Mouse (Mus musculus): ENCODE results near the gene Atf2.
"Not testable (repeated sequence)": the region's sequence is repeated elsewhere in the genome, so short reads cannot be mapped to it uniquely, and the experiment has no call there.

The Atf2 gene

DNA sequence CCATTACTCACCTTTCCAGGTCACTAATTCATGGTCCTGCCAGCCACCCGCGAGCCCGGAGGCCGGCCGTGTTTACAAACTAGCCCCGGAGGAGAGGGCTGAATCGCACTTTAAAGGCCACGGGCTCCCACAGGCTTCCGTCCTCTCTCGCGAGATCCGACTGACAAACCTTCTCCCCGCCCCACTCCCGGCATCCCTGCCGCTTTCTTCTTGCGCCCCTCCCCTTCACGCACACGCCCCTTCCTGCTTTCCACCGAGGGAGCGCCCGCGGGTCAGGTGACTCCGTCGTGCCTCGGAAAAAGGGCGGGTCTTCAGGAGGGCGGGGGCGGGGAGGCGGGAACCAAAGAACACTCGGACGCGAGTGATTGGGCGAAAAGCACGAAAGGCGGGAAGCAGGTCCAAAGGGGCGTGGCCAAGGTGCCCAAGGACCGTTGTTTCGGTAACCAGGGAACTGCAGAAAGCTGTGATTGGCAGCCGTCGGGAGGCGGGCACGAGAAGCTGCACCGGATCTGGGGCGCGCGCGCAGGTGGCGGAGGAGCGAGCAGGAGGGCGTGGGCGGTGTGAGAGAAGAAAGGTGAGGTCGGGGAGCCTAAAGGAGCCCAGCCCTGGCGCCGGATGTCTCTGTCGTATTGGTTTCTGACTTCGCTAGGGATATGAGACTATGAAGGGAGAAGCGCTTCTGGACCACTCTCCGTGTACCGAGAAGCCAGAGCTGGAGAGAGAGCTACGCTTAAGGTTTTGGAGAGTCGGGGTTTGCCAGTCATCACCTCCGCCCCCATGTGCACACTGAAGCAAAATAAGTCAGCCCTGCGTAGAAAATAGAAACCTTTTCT, at the start of gene Atf2:
Atf2 (minus strand) TSS at position 176 of the 833 bp plus-strand sequence.
- peak; percentile 99 for DNase-seq (ENCODE audit: low read depth, low spot score)

DNA sequence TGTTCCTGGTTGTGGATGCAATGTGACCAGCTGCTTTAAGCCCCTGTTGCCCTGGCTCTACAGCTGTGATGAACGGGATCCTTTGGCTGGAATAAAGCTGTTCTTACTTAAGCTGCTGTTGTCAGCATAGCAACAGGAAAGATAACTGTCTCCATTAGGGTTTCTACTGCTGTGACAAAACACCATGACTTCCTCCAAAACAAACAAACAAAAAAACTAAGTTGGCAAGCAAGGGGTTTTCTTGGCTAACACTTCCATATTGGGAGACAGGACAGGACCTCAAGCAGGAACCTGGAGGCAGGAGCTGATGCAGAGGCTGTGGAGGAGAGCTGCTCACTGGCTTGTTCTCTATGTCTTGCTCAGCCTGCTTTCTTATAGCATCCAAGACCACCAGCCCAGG, 48.8 kb upstream of the Atf2 start:
- DNase-seq (ENCODE audit: low read depth, low spot score), result no peak

DNA sequence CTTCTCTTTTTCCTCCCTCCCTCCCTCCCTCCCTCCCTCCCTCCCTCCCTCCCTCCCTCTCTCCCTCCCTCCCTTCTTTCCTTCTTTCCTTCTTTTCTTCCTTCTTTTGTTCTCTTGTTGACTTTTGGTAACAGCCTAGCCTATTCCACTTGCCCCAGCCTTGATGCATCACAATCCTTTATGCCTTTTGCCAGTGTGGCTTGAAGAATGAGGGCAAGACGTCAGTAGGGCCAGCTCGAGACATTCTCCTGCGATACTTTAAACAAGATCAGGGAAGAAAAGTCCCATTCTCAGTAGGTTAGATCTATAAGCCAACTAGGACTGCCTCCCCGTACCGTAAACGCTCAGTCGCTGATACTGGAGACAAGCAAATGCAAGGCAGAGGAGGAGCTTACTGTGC, 48.0 kb upstream of the Atf2 start:
- no peak for DNase-seq (ENCODE audit: low read depth, low spot score)

DNA sequence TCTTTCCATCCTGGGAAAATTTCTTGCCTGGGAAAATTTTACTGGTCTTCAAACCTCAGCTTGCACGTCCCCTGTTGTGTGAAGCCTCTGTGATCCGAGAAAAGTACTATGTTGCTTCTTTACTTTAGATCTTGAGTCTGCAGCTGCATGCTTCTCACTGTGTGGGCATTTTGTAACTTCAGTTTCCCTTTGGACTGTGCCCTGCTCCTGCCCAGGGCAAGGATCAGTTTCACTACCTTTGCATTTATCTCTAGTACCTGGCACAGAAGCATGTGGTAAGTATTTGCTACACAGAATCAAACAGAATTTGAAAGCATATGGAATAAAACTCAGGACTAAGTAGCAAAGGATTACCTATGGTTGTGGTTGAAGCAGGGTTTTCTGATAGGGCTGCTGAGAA, 46.5 kb upstream of the Atf2 start:
- no peak for DNase-seq (ENCODE audit: low read depth, low spot score)

DNA sequence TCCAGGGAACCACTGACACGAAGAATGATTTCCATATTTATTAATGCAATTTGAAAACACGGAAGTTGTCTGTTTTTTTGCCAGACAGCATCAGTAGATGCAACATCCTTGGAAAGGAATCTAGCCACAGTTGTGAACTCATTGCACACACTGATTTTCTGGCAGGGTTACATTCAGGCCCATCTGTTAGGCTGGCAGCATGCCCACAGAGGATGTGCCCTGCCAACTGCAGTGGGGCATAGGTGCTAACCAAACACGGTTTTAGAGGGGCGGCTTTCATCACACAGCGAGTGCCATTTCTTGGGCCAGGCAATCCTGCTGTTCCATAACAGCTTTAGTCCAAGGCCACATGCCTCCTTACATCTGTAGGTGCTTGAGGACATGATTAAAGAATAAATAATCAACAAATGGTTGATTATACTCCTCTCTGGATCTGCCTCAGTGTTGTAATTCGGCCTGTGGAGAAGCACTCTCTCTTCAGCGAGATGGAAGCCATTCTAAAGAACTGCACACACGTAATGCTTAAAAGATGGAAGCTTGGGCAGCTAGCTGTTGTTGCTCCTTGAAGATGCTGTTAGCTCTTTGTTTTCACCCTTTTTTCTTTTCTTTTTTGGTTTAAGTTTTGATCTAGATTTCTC, 40.4 kb upstream of the Atf2 start:
- DNase-seq (ENCODE audit: low read depth, low spot score), result no peak

DNA sequence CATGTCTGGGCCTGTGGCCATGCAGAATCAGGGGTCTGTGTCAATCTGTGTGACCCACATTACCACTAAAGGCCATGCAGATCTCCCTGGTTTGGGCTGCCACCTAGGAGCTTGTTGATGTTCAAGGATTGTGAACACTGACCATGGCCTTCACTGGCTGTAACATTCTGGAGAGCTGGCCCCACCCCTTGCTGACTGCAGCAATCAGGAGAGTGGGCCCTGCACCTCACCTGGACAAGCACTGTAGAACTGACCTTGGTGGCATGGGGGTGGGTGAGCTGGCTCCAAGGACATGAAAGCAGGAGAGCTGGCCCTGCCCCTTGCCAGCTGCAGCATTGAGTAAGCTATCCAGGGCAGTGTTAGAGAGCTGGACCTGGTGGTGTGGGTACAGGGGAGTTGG, 35.3 kb upstream of the Atf2 start:
- DNase-seq (ENCODE audit: low read depth, low spot score), result no peak

DNA sequence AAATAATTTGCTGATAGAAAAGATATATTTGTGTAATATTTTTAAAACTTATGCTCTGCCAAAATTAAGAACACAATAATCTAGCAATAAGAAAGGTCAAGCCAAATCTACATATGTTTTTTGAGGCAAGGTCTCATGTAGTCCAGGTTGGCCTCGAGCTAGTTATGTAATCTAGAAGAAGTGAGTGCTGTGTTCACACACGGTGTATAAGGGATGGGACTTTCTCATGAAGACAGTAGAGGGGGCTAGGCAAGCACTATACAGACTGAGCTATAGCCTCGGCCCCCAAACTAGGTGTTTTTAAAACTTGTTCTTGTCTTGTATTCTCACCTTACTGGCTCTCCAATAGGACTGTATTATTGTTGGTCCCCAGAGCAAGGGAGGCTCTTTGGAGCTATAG, 33.1 kb upstream of the Atf2 start:
- no peak for DNase-seq (ENCODE audit: low read depth, low spot score)

DNA sequence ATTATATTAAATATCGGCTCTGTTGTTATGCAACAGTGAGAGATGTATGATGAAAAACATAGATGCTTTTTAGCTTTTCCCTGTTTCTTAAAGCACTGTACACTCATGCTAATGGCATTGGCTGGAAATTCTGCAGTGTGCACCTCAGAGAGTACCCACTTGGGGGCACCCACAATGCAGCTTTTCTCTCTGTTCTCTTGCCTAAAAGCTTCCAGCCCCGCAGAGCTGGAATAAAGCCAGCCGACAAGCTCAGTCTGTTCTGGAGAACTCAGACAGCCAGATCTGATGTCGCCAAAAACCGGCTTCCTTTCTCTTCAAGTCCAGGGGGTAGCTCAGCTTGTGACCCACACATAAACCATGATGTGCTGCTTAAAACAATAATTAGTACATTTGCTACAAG, 32.6 kb upstream of the Atf2 start:
- peak; percentile 56 for DNase-seq (ENCODE audit: low read depth, low spot score)

DNA sequence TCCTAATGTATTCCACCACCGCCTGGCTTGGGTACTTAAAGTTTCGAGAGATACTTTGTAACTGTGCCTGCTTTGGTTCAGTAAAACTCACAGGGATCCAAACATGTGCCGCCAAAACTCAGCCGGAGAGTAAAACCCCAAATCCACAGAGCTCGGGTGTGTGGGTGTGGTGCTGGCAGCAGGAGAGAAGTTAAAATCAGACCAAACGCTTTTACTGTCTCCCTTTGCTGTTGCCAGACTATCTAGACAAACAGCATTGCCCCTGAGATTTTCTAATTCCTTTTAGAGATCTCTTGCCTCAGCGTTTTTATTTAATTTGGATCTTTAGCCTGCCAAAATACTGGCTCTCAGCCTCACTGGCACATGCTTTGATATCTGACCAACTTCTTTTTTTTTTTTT, 27.2 kb upstream of the Atf2 start:
- no peak for DNase-seq (ENCODE audit: low read depth, low spot score)

DNA sequence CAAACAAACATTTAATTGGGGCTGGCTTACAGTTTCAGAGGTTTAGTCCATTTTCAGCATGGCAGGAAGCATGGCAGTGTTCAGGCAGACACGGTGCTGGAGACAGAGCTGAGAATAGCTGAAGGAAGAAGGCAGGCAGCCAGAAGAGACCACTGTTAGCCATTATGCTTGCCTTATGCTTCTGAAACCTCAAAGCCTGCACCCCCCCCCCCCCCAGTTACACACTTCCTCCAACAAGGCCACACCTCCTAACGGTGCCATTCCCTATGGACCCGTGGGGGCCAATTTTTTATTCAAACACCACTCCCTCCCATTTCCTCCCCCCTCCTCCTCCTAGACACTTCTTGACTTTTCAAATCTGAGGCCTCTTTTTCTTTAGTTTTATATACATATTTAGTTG, 19.8 kb upstream of the Atf2 start:
- DNase-seq (ENCODE audit: low read depth, low spot score), result no peak

DNA sequence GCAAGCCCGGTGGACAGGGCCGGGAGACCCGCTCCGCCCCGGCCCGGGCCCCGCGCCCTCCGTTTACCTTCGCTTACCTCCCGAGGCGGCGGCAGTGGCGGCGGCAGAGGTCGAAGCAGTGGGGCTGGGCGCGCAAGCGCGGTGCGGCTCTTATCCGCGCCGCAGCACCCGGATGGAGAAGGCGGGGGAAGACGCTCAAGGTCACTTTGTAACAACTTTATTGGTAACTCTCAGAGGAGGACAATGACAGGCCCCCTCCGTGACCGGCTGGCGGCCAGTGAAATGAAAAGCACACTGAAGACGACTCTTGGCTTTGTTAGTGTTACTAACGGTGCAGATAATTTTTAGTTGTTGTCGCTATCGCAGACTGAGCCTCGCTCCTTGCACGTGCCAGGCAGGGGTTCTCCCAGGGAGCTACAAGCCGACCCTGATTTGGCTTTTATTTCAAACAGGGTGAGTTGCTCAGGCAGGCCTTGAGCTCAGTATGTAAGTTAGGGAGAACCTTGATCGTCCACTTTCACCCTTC, 18.8 kb upstream of the Atf2 start, which contains the start of gene Atp5g3:
Atp5g3 (minus strand) TSS at position 152 of the 526 bp plus-strand sequence.
- peak; percentile 88 for DNase-seq (ENCODE audit: low read depth, low spot score)

DNA sequence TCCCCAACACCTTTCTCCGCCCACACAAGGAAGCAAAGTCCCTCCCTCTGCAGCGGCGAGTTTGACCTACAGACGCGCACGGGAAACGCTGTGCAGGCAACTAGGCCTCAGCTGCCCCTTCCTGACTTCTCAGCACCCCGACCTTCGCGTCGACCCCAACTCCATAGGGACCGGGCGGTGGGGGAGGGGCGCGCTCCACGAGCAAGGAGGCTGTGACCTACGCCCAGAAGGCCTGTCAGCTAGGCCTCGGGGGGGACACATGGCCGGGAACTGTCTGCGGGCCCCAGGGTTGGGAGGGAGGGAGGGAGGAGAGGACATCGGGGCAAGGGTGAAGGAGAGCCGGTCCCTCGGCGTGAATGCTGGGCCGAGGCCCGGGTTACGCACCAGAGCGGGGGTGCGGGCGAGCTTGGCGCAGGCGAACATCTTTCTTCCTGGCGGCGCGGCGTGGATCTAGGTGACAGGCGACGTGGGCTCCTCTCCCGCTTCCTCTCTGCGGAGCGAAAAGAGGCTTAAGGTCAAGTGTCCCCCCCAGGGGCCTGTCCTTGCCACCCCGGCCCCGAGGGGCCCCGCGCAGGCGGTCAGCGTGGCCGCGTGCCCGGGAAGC, 18.2 kb upstream of the Atf2 start:
- DNase-seq (ENCODE audit: low read depth, low spot score), result no peak

DNA sequence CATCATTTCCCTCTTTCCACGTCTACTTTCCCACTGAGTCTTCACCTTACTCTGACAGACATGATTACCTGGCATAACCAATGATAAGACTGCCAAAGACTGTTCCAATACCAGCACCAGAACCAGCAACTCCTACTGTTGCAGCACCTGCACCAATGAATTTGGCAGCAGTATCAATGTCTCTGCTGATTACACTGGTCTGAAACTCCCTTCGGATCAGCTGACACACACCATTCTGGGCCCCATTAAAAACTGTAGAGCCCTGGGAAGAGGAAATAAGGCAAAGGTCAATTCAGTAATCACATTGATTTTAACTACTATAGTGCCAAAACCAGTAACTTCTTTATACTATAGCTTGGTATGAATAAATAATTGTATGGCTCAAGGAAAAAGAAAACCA, 16.7 kb upstream of the Atf2 start:
- no peak for DNase-seq (ENCODE audit: low read depth, low spot score)

DNA sequence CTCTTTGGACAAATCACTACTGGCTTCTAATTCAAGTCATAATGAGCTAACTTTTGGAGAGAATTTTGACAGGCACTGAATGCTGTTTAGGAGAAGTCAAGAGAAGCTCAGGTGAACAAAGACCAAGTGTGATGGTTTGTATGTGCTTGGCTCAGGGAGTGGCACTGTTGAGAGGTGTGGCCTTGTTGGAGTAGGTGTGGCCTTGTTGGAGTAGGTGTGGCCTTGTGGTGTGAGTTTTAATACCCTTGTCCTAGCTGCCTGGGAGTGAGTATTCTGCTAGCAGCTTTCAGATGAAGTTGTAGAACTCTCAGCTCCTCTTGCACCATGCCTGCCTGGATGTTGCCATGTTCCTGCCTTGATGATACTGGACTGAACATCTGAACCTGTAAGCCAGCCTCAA, 12.2 kb upstream of the Atf2 start:
- DNase-seq (ENCODE audit: low read depth, low spot score), result not testable (repeated sequence)

DNA sequence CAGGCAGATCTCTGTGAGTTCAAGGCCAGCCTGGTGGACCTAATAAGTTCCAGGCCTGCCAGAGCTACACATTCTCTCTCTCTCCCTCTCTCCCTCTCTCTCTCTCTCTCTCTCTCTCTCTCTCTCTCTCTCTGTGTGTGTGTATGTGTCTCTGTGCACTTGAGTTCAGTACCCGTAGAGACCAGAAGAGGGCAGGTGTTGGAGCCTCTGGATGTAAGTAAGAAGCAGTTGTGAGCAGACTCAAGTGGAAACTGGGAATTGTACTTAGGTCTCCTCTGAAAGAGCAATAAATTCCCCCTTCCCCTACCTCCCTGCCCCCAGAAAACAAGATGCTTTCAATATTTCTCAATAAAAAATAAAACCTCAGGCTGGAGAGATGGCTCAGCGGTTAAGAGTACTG, 11.1 kb upstream of the Atf2 start:
- no peak for DNase-seq (ENCODE audit: low read depth, low spot score)

DNA sequence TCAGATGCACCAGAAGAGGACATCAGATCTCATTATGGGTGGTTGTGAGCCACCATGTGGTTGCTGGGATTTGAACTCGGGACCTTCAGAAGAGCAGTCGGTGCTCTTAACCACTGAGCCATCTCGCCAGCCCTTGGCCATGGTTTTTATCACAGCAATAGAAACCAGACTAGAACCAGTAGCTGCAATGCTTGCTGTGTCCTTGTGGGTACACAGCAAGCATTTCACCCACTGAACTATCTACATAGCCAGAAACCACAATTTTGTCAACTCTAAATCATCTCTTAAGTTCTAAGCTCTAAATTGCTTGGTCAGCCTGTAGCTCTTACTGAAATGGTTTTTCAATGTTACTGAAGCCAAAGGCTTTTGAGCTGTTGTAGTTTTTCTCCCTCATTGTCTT, 9.9 kb upstream of the Atf2 start:
- DNase-seq (ENCODE audit: low read depth, low spot score), result not testable (repeated sequence)

DNA sequence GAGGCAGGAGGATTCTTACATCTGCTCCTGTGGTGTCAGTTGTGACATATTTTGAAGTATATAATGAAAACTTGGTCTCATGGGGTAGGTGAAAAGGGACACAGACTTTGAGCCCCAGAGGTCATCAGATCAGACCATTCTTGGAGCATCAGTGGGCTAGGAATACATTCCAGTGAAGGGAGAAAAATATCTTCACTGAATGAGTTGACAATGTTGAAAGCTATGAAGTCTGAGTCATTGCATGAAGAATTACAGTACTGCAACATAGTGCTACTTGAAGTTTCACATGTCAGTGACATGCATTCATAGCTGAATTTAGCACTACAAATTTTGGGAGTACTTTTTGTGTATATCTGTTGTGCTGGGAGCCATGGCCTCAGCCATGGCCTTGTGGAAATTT, 8.7 kb upstream of the Atf2 start:
- DNase-seq (ENCODE audit: low read depth, low spot score), result no peak

DNA sequence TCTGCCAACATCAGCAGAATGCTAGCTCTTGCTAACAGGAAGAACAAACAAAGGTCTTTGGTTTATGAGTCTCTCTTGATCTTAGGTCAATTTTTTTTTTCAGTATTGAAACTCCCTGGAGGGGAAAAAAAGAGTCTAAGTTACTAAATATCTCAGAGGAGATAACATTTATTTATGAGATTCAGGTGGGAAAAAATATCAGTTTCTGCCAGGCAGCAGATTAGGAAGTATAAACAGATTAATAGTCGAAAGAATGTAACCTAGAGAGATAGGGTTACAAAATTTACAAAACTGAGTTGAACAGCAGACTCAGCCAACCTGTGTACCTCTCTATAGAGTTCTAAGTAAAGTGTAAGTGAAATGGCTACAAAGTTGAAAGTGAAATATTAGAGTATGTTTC, 7.9 kb upstream of the Atf2 start:
- DNase-seq (ENCODE audit: low read depth, low spot score), result no peak

DNA sequence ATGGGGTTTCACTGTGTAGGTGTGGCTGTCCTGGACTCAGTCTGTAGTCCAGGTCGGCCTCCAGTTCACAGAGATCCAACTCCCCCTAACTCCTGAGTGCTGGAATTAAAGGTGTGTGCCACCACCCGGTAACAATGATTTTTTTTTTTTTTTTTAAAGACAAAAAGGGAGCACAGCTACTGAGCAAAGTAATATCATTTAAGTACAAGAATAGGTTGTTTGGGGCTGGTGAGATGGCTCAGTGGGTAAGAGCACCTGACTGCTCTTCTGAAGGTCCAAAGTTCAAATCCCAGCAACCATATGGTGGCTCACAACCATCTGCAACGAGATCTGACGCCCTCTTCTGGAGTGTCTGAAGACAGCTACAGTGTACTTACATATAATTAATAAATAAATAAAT, 4.5 kb upstream of the Atf2 start:
- not testable (repeated sequence) for DNase-seq (ENCODE audit: low read depth, low spot score)

DNA sequence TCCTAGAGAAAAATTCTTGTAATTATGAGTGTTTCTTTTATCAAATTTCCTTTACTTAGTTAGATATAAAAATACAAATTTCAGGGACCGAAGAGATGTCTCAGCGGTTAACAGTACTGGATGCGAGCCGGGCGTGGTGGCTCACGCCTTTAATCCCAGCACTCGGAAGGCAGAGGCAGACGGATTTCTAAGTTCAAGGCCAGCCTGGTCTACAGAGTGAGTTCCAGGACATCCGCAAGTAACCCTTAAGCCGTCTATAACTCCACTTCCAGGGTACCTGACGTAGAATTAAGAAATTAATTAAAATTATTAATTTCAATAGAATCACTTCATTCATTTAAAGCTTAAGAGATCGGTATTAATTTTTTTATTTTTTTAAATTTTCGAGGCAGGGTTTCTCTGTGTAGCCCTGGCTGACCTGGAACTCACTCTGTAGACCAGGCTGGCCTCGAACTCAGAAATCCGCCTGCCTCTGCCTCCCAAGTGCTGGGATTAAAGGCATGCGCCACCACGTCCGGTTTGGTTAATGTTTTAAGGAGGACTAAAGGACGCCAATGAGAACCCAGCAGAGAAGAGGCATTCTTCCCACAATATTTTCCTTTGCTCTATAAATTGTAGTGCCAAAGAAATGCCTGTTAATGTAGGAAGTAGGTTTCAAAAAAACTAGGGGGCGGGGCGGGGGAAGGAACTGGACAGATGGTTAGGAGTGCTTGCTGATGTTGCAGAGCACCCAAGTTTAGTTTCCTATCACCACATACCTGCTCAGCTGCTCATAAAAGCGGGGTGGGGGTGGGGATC, 1.2 kb upstream of the Atf2 start:
- no peak for DNase-seq (ENCODE audit: low read depth, low spot score)

DNA sequence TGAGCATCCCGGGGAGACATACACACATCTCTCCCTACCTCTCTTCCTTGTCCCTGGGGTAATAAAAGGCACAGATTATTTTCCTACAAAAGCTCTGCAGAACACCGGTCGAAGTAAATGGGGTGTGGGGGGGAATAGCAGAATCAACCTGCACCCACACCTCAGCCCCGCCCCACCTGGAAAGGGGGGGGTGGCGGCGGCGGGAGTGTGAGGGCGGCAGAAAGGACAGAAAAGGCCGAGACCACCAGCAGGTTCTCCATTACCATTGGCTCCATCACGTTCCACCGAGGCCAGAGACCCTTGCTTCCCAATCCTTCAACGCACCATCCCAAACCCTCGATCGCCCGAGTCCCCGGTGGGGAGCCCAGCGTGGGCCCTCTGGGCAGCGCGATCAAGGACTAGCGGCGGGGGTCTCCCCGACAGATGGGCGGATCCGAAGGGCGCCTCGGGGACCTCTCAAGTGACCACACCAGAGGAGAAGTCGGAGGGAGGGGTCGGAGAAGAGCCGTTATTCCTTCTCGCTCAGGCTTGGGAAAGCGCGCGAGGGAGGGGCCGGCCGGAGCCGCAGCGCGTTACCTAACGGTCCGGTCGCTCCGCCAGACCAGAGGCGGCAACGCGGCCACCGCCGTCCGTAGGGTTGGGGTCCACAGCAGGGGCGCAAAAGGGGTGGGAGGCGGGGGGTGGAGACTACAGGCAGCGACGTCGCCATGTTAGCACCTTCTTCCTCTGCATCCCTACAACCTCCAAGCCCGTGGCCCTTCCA, 557 bp downstream of the Atf2 start:
- DNase-seq (ENCODE audit: low read depth, low spot score), result no peak
